Mouse (Mus musculus): ENCODE data around the gene Nubp2.

The Nubp2 gene

DNA sequence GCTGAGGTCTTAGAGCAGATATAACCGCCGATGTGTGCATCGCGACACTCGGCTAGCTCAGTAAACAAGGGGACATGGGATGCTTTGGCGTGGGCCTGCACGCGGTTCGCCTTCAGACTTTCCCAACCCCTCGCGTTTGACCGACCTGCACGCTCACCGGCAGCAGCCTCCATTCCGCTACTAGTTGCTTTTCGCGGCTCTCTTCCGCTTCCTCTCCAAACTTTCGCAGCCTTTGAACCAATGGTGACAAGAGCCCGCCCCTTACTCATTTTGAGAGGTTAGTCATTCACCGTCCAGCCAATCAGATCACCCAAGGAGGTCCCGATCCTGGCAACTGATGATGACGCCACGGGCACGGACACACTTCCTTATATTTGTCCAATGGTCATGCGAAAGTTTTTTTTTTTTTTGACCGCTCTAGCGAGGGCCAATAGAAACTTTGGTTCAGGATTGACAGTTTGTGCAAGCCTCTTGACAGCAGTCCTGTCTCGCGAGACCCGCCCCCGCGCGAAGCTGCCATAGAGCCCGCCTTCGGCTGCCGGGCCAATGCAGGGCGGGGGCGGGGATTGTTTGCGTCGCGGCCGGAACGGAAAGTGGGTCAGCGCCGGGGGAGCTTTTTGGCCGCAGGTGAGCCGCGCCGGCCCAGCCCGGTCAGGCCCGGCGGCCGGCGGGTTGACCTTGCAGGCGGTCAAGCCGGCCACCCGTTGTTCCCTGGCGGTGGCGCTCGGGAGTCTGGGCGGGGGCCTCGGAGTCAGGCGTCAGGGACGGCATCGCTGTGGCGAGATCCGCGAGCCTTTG is at the start of gene Nubp2, which contains the start of gene Spsb3:
Nubp2 (minus strand) TSS at position 216 of the 798 bp plus-strand sequence.
Spsb3 (plus strand) TSS at position 510 of the 798 bp plus-strand sequence.
- DNase-seq, result peak; percentile 99

DNA sequence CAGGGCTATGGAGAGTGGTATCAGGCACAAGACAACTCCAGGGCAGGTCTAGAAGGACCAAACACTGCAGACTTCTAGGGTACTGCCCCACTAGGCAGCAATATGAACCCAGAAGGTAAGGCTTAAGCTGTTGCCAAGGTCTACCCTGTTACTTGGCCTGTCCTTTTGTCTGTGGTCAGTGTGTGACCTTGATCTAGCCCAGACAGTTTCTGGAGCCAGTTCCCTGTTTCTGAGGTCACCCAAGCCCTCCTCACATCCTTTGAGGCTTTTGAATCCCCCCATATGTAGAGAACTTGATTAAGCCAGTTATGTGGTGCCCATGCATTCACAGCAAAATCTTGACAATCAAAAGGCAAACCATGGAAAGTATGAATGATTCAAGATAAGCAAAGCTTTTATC is 49.5 kb upstream of the Nubp2 start:
- DNase-seq, result no peak

DNA sequence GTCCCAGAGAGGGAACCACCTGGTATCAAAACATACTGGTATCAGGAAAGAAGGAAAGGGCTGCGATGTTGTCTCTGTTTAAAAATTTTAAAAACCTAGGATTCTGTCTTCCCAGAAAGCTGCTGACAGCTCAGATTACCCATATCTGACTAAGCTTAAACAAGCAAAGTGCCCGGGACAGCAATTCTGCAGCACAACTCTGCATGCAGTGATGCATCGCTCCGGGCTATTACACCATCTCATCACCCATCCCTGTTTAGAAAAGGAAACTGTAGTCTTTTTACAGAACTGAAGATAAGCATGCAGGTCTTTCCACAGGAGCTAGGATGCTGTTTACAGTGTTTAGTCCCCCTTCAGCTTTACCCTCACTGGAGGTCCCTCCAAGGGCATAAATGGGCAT is 48.8 kb upstream of the Nubp2 start:
- DNase-seq, result no peak

DNA sequence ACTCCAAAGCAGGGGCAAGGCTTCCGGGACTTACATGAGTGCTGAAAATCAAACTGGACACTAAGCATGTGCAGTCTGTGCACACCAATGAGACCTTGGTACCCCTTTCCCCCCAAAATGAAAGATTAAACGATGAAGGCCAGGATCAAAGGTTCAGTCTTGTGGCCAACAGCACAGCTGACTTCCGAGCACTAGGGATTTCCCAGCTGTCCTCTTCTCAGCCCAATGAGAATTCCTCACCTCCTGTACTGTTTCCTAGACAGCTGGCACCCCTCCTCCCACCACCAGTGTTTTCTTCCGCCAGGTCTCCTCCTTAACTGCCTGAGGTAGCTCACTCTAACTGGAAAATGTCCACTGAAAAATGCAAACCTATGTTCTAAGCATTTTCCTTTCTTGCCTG is 47.0 kb upstream of the Nubp2 start:
- DNase-seq, result no peak

DNA sequence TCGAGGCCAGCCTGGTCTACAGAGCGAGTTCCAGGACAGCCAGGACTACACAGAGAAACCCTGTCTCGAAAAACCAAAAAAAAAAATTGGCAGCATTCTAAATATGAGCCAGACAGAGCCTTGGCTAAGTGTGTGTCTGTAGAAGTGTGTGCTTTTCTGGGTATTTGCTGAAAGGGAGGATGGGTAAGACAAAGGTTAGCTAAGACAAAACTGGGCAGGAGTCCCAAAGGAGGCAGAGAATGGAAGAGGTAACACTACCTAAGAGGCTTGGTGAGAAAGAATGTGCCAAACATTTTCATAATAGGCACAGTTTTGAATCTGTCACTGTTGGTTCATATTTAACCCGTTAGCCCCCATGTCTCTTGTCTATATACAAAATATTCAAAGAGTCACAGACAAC is 46.3 kb upstream of the Nubp2 start:
- DNase-seq, result no peak

DNA sequence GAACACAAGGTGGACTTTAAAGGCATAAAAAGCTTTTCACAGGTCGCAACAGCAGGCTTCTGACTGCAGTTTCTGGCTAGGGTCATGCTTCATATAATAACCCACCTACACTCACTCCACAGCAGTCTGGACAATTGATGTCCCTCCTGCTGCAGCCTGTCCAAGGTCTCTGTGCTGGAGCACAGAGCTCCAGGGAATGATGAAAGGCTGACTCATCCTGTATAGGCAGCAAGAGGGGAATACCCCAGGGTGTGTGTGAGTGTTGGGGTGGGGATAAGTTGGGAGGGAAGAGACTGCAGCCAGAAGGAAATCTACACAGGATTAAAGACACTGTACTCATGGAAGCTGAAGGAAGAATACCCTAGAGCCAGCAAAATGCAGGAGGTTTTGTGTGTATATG is 43.4 kb upstream of the Nubp2 start:
- no peak for DNase-seq

DNA sequence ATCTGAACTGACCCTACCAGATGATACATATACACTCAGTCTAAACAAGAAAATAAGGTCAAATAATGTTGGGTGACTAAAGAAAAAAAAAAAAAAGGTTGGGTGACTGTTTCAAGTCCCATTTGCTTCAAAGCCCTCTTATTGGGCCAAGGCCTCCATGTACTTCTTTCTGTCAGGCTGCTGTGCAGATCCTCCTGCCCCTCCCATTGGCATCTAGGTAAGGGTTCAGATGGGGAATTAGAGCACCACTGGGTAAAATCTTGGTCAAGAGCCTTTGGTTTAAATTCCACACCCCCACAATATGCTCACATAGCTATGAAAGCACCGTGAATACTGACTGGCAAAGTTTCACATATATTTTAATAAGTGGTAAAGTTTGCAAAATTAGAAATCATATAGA is 37.1 kb upstream of the Nubp2 start:
- no peak for DNase-seq

DNA sequence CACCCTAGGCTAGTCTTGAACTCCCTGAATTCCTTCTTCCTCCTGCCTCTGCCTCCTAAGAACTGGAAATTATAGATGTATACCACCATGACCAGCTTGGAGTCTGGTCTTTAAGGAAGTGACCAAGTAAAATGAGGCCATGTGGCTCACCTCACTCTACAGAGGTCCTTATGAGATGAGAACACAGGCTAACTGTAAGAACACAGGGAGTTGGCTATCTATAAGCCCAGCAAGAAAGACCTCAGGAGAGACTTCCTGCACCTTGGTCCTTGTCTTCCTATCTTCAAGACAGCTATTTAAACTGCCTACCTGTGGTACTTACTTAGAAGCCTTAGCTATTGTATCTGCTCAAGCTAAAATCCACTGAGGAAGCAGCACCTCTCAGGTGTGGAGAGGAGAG is 27.8 kb upstream of the Nubp2 start:
- DNase-seq, result no peak

DNA sequence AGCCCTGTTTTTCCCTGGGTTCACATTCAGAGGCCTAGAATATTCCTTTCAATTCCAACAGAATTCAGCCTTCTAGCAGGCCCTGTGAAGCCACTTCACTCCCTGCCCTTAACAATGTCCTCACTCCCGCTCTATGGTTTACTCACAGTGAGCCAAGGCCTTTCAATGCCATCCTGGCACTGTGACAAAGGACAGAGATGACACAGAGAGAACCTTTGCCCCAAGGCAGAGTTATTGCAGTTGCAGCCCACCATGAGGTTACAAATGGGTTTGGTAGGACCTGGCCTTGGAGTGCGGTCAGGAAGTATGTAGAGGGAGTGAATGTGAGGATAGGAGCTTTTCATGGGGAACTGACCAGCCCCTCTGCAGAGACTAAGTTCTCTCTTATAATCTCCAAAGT is 21.4 kb upstream of the Nubp2 start:
- DNase-seq, result no peak

DNA sequence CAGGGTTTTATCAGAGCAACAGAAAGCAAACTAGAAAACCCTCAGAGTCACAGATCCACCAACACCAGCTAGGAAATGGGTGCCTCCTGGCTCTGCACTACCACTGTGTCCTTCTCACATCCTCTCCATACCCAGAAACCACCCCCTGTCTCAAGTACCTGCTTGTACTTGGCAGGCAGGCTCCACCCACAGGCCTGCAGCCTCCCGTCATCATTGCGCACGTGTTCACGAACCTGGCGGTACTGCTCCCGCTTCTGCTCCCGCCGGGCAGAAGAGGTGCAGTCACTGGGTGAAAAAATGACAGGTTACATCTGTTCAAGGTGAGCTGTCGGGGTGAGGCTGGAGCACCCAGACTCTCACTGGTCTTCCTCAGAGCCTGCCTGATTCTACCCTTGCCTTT is 17.6 kb upstream of the Nubp2 start:
- peak; percentile 56 for DNase-seq

DNA sequence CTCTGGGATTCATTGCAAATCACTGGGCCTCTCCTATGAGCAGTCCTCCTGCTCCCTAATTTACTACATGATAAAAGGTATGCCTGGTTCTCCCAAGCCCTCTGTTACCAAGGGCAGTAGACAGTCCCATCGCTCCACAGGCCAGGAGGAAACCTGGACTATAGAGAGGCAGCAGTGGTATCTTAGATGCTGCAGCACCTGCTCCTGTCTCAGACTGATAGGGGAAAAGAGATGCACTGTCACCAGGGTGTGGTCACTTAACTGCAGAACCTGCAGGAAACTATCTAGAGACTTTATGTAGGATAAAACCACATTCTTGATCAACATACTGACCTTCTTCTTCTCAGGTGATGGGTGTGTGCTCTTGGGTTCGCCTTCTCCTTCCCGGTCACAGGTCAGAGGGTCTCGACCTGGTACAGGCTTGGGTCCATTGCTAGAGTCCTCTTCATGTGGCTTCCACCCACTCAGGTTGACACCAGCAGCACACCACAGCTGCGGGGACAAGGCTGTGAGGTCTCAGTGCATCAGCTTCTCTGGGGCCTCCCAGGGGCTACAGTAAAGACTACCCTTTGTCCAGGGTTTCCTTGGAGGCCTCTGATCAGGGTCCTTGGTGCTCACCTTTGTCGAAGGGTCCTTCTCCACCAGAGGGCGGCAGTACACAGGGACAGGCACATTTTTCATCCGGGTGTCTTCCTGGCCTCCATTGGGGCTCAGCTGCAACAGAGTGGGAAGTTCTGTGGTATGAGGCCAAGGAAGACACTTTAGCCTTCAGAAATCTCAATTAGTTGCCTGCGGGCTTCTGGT is 16.7 kb upstream of the Nubp2 start:
- peak; percentile 85 for DNase-seq

DNA sequence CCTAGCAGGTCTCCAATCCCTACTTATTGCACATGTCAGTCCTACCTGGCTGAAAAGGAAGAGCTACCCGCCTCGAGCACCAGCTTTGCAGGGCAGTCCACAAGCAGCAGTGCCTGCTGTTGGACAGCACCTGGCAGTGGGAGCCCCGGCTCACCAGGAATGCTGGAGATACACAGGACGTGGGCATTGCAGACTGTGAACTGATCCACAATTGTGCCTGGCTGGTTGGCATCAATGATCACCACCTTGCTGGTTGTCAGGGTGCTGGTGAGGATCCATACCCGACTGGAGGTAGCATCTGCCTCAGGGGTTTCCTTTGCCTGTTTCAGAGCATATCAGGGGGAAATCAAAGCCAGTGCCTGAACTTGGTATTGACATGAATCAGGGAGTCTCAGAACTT is 16.0 kb upstream of the Nubp2 start:
- no peak for DNase-seq

DNA sequence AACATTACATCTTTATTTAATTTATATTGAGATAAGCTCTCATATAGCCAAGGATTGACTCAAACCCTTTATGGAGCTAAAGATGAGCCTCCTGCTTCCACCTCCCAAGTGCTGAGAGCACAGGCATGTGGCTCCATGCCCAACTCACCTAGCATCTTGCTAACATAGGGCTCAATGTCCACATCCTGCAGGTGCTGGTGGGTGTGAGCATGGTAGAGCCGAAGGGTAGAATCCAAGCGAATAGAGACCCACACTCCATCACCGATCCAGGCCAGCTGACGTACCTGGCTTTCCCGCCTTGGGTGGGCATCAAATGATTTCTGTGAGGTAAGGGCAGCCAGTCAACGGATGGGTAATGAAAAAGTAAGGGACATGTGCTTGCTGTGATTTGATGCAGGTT is 13.9 kb upstream of the Nubp2 start:
- DNase-seq, result no peak

DNA sequence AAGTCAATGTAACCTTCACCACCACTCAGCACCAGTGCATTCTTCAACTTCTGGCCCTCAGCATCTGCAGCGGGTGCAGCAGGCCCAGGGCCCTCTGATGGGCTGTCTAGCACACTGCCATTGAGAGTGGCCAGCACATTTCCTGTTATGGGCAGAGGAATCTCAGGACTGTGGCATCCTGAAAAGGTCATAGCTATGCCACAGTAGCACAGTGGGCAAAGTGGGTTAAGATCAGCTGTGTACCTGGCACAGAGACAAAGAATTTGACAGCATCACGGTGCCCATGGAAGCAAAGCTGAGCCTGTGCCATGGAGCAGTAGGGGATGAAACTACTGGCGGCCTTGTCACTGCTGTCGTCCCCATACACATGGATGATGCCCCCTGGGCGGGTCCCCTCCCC is 13.0 kb upstream of the Nubp2 start:
- no peak for DNase-seq

DNA sequence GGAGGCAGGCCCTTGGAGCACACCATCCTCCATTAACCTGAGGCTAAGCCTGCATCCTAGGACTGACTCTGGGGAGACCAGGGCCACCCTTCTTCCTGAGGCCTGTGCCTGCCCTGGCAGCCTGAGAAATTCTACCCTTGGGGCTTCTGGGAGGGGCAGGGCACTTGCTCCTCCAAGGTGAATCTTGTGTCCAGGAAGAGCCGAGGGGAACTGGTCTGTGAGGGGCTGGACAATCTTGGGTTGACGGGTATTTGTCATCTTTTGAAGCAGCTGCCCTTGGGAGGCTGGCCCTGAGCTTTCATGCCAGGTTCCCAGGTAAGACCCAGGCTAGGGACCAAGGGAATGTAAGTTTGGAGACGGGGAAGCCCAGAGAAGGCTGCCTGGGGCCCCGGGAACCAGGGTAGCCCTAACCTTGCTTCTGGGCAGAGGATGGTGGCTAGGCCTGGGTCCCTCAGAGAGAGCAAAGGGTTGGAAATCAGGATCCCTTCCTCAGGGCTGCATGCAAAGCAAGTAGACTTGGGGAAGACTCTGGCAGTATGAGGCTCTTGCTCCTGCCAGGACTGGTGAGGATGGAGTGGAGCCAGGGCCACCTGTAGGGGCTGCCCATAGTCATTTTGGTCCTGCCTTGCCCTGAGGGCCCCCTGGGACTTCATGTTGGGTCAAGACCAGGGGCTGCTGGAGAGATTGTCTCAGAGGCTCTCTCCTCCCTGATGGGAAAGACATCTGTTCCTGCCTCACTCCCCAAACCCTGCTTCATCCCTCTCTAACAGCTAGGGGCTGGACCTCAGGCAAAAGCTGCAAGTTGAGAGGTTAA is 12.1 kb upstream of the Nubp2 start:
- DNase-seq, result no peak

DNA sequence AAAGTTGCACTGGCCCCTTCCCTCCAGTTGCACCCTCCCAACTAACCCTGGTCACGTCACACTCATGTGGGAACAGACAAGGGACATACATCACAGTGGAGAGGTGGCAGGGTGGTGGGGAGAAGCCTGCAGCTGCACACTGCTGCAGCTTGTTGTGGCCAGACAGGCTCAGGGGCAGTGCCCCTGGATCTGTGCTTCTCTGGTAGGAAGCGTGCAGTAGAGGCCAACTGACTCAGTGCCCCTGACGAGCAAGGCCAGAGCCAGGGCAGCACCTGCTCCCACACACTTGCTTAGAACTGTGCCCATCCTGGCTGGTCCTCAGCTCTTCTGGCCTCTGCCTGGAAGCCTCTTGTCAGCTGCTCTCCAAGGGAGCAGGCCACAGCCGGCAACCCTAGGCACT is 11.5 kb upstream of the Nubp2 start:
- DNase-seq, result no peak

DNA sequence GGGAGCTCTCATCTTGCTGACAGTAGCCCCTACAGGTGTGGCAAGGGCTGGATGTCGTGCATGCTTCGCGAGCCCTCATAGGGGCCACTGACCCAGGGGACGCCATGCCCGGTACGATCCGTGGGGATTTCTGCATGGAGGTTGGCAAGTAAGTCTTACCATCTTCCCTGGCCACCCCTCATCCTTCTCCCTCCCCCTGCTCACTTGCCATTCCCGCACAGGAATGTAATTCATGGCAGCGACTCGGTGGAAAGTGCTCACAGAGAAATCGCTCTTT is 10.8 kb upstream of the Nubp2 start:
- DNase-seq, result no peak

DNA sequence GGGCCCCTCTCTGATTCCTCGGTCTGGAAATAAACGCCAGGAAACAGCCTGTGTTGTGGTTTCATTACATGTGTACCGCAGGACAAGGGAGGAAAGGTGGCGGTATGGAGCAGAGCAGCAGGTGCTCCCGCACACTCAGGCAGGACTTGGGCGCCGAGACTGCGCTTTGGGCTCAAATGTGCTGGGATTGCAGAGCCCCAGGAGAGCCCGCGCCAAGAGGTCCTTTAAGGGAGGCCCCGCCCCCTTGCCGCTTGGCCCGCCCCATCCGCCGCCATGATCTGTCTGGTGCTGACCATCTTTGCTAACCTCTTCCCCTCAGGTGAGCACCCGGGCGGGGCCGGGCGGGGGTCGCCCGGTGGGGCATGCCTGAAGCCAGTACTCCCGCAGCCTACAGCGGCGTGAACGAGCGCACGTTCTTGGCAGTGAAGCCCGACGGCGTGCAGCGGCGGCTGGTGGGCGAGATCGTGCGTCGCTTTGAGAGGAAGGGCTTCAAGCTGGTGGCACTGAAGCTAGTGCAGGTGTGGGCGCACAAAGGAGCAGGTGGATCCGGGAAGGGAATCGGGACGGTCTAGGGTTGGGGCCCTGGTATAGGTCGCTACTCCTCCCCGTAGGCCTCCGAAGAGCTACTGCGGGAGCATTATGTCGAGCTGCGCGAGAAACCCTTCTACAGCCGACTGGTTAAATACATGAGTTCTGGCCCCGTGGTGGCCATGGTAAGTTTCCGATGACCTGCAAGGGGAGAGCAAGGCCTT is 10.3 kb upstream of the Nubp2 start, which contains the start of gene Nme3:
Nme3 (plus strand) TSS at position 260 of the 752 bp plus-strand sequence.
- DNase-seq, result peak; percentile 93

DNA sequence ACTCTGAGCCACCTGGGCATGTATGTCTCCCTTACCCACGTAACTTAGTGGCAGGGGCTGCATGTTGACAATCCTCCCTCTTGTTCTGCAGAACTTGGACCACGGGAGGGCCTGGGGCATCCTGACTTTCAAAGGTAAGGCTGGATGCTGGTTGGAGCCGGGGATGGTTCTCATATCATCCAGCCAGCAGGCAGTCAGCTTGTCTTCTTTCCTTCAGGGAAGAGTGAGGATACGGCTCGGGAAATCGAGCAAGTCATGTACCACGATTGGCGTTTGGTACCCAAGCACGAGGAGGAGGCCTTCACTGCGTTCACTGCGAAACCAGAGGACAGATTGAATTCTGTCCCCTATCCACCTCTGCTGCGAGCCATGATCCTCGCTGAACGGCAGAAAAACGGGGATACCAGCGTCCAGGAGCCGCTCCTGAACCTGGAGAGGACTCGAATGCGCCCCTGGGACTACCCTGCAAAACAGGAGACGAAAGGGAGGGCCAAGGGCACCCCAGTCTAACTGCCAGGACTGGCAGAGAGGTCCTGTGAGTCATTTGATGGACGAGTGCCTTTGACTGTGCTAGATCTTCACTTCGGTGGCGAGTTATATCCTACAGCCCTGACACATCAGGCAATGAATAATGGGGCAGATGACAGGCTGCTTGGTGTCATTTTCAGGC is 9.6 kb upstream of the Nubp2 start:
- no peak for DNase-seq

DNA sequence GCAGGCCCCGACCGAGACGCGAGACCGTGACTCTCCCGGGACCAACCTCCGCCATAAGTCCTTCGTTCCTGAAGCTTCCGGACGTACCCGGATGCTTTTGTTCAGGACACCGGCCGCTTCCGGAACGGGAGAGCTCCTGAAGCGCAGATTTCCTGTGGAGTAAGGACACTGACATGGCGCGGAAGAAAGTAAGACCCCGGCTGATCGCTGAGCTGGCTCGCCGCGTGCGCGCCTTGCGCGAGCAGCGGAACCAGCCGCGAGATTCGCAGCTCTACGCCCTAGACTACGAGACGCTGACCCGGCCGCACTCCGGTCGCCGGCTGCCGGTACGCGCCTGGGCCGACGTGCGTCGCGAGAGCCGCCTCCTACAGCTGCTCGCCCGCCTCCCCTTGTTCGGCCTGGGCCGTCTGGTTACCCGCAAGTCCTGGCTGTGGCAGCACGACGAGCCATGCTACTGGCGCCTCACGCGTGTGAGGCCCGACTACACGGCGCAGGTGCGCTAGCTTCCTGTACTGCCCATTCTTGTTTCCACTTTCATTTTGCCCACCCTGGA is 8.9 kb upstream of the Nubp2 start, which contains the start of the genes Eme2 and Mrps34:
Eme2 (minus strand) TSS at position 93 of the 553 bp plus-strand sequence.
Mrps34 (plus strand) TSS at position 122 of the 553 bp plus-strand sequence.
- DNase-seq, result peak; percentile 84
